Mouse (Mus musculus): Measurements from ENCODE around the gene Rab17. TPM values are rescaled to one million over a fixed set of nuclear protein-coding genes. Genes with fewer than 3 reads are reported as not detected.

Rab17 gene
- total and polyA plus RNA-seq, 3 experiments = 0.22 TPM; not detected in 2

DNA sequence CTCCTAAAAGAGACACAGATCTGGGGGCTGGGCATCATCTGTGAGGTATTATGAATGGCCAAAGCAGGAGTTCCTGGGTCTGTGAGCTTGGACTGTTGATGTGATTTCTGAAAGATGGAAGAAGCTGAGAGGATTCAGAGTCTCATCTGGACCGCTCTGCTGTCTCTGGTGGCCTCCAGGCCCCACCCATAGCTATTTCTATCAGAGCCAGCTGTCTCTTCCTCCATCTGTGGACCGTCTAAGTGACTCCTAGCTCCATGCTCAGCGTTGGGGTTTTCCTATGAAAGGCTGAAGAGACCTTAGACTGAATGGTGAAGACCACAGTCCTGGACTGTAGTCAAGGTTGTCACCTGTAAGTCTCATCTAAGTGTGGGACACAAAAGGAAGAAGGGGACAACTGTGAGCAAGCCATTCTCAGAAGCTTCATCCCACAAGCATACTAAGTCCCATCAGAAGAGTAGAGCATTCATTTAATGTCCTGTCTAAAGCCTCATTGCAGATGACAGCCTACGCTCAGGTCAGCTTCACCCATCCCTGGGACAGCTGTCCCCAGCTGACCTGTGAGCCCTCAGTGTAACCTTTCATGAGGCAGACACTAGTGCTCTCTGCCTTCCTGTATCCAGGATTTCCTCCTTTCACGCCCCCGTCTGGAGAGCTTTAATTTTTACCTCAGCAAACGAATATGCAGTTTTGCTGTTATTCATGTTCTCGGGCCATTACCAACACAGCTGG is 34.2 kb upstream of the Rab17 start:
- no peak for ATAC-seq (ENCODE audit: extremely low read depth, insufficient number of reproducible peaks, low FRiP score, poor library complexity, severe bottlenecking)
- Histone ChIP-seq H3K4me1 (ENCODE audit: insufficient read depth, low read depth, low read length) (no peaks in the 10 kb centered on the region), H3K4me3 (ENCODE audit: low read depth, low read length) (no peak overlapping the region), H3K27me3 (ENCODE audit: insufficient read depth, low read length) (no peaks in the 10 kb centered on the region), H3K36me3 (replicated peaks) (no peaks in the 10 kb centered on the region), H3K9me3 (replicated peaks) (peaks cover 66% of the 10 kb centered on the region)
- DNase-seq (ENCODE audit: low spot score) = no peak
- no peak for TF ChIP-seq POLR2AphosphoS5 (IDR thresholded peaks at IDR 0.05; ENCODE audit: insufficient replicate concordance, low read depth, low read length)
- no peak for TF ChIP-seq GATA2 (IDR thresholded peaks at IDR 0.05; ENCODE audit: borderline replicate concordance, low read depth, low read length)
- TF ChIP-seq GATA1 (IDR thresholded peaks at IDR 0.05; ENCODE audit: borderline replicate concordance, low read length) = no peak
- no peak for TF ChIP-seq CTCF (IDR thresholded peaks at IDR 0.05; ENCODE audit: low read depth, low read length)
- no peak for TF ChIP-seq TAL1 (conservative IDR thresholded peaks at IDR 0.05; ENCODE audit: low read depth, low read length)

DNA sequence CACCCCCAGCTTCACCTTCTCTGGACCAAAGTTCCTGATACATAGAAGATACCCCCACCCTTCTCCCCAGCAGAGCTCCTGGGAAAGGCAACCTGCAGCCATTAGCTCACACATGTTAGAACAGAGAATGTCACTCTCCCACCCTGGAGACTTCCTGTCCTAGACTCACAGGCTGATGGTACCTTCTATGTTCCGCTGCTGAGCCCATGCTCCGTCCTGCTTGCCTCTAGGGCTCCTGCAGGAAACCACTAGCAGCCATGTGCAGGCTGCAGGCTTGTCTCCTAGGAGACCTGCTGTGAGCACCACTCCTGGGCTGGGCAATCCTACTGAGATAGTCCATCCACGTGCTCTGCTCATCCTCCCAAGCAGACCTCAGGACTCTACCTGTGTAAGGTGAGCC is 33.2 kb upstream of the Rab17 start:
- ATAC-seq (ENCODE audit: extremely low read depth, insufficient number of reproducible peaks, low FRiP score, poor library complexity, severe bottlenecking) (no peak), DNase-seq (ENCODE audit: low spot score) (no peak)
- TF ChIP-seq CTCF (IDR thresholded peaks at IDR 0.05; ENCODE audit: low read depth, low read length) = no peak
- no peak for TF ChIP-seq POLR2AphosphoS5 (IDR thresholded peaks at IDR 0.05; ENCODE audit: insufficient replicate concordance, low read depth, low read length)
- no peak for TF ChIP-seq GATA2 (IDR thresholded peaks at IDR 0.05; ENCODE audit: borderline replicate concordance, low read depth, low read length)
- no peak for TF ChIP-seq GATA1 (IDR thresholded peaks at IDR 0.05; ENCODE audit: borderline replicate concordance, low read length)
- no peak for TF ChIP-seq TAL1 (conservative IDR thresholded peaks at IDR 0.05; ENCODE audit: low read depth, low read length)
- Histone ChIP-seq H3K4me3 (ENCODE audit: low read depth, low read length) (no peak overlapping the region), H3K4me1 (ENCODE audit: insufficient read depth, low read depth, low read length) (no peaks in the 10 kb centered on the region), H3K27me3 (ENCODE audit: insufficient read depth, low read length) (no peaks in the 10 kb centered on the region), H3K36me3 (replicated peaks) (no peaks in the 10 kb centered on the region), H3K9me3 (replicated peaks) (peaks cover 70% of the 10 kb centered on the region)

DNA sequence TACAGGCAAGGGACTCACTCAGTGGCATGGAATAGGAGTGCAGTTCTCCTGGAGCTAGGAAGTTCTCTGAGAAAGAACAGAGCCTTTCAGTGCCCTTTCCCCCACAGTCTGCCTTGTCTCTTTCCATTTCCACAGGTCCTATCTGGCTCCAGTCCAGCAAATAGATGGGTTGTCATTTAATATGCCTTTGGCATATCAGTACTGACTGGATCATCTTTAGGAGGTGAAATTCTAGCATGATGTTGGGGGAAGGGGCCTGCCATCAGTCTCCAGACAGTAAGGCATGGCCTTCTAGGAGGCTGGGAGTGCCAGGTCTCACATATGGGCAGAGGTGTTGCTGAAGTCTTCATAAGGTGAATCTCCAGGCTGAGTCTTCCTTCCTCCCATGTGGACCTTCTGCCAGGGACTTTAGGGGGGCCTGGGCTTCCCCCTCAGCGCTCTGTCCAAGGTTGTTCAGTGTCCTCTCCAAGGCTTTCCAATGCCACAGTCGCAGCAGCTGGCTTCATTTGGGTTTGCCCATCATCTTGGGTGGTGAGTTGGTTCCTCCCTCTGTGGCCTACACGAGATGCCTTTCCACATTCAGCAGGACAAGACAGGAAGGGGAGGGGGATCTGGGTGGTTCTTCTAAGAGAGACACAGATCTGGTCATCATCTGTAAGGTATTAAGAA is 32.5 kb upstream of the Rab17 start:
- TF ChIP-seq CTCF (IDR thresholded peaks at IDR 0.05; ENCODE audit: low read depth, low read length) (no peak), POLR2AphosphoS5 (IDR thresholded peaks at IDR 0.05; ENCODE audit: insufficient replicate concordance, low read depth, low read length) (no peak), GATA2 (IDR thresholded peaks at IDR 0.05; ENCODE audit: borderline replicate concordance, low read depth, low read length) (no peak), TAL1 (conservative IDR thresholded peaks at IDR 0.05; ENCODE audit: low read depth, low read length) (no peak), GATA1 (IDR thresholded peaks at IDR 0.05; ENCODE audit: borderline replicate concordance, low read length) (no peak)
- DNase-seq (ENCODE audit: low spot score) (no peak), ATAC-seq (ENCODE audit: extremely low read depth, insufficient number of reproducible peaks, low FRiP score, poor library complexity, severe bottlenecking) (no peak)
- Histone ChIP-seq H3K4me1 (ENCODE audit: insufficient read depth, low read depth, low read length) (no peaks in the 10 kb centered on the region), H3K4me3 (ENCODE audit: low read depth, low read length) (no peak overlapping the region), H3K9me3 (replicated peaks) (peaks cover 76% of the 10 kb centered on the region), H3K27me3 (ENCODE audit: insufficient read depth, low read length) (no peaks in the 10 kb centered on the region), H3K36me3 (replicated peaks) (no peaks in the 10 kb centered on the region)

DNA sequence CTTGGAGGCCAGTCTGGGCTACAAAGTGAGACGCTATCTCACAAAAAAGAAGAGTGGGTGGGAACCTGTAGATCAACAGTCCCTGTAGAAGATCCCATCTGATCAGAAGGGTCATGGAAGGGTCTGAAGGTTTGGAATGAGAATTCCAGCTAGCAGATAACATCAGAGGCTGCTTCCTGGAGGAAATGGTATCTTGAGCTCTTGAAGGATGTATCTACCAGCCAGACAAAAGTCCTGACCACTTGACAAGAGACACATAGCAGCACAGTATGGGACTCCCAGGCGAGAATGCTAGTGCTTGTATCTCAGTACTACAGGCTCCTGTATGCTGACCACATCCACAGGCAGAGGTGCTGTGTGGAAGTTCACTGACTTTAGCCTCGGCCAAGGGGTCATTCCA is 31.6 kb upstream of the Rab17 start:
- H3K4me1 ChIP-seq (ENCODE audit: insufficient read depth, low read depth, low read length) = no peaks in the 10 kb centered on the region
- no peaks in the 10 kb centered on the region for H3K27me3 ChIP-seq (ENCODE audit: insufficient read depth, low read length)
- ATAC-seq (ENCODE audit: extremely low read depth, insufficient number of reproducible peaks, low FRiP score, poor library complexity, severe bottlenecking) (no peak), DNase-seq (ENCODE audit: low spot score) (no peak)
- no peaks in the 10 kb centered on the region for H3K36me3 ChIP-seq (replicated peaks)
- H3K9me3 ChIP-seq (replicated peaks) = peaks cover 80% of the 10 kb centered on the region
- no peak overlapping the region for H3K4me3 ChIP-seq (ENCODE audit: low read depth, low read length)
- TF ChIP-seq TAL1 (conservative IDR thresholded peaks at IDR 0.05; ENCODE audit: low read depth, low read length) (no peak), CTCF (IDR thresholded peaks at IDR 0.05; ENCODE audit: low read depth, low read length) (no peak), POLR2AphosphoS5 (IDR thresholded peaks at IDR 0.05; ENCODE audit: insufficient replicate concordance, low read depth, low read length) (no peak), GATA2 (IDR thresholded peaks at IDR 0.05; ENCODE audit: borderline replicate concordance, low read depth, low read length) (no peak)

DNA sequence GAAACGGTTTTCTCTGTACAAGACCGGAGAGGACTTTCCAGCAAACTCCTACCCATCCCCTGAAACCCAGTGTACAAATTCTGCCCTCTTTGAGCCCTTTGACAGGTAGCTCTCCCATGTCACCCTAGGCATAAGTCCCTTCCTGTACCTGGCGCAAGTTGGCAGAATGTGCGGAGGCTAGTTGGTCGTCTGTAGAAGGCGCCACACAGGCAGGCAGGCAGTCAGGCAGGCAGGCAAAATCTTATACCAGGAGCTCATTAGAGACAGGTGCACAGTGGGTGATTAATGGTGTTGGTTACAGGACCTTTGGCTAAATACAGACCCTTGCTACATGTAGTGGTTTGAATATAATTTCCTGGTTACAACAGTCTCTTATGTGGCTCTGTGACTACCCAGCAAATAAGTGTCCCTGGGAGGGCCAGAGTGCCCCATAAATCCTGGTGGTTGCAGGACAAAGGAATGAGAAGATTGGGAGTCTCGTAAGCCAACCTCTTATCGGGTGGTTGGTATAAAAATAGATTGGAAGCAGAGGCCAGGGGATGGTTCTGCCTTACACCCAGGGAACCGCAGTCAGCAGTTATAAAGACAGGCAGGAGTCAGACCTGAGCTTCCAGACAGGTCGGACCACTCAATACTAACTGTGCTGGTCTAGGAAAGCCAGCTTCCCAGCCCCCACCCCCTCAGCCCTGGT is 30.6 kb upstream of the Rab17 start:
- TF ChIP-seq CTCF (IDR thresholded peaks at IDR 0.05; ENCODE audit: low read depth, low read length) (no peak), POLR2AphosphoS5 (IDR thresholded peaks at IDR 0.05; ENCODE audit: insufficient replicate concordance, low read depth, low read length) (no peak), TAL1 (conservative IDR thresholded peaks at IDR 0.05; ENCODE audit: low read depth, low read length) (no peak), GATA1 (IDR thresholded peaks at IDR 0.05; ENCODE audit: borderline replicate concordance, low read length) (no peak), GATA2 (IDR thresholded peaks at IDR 0.05; ENCODE audit: borderline replicate concordance, low read depth, low read length) (no peak)
- no peaks in the 10 kb centered on the region for H3K4me1 ChIP-seq (ENCODE audit: insufficient read depth, low read depth, low read length)
- H3K27me3 ChIP-seq (ENCODE audit: insufficient read depth, low read length) = no peaks in the 10 kb centered on the region
- ATAC-seq (ENCODE audit: extremely low read depth, insufficient number of reproducible peaks, low FRiP score, poor library complexity, severe bottlenecking) = no peak
- H3K4me3 ChIP-seq (ENCODE audit: low read depth, low read length) = no peak overlapping the region
- no peak for DNase-seq (ENCODE audit: low spot score)
- peaks cover 83% of the 10 kb centered on the region for H3K9me3 ChIP-seq (replicated peaks)
- H3K36me3 ChIP-seq (replicated peaks) = no peaks in the 10 kb centered on the region
